Mouse (Mus musculus) cortical plate, adult 2 months (tissue): ENCODE data around the gene Parp3.
A peak's percentile ranks its signal among the peaks of the same experiment; 100 is the strongest.

Source experiments
- CTCF ChIP-seq: fragments of 200-500 bp; IDR thresholded peaks from 2 replicates; pipeline ENCODE4 v1.5.1; 2011; ENCODE audit warnings: mild to moderate bottlenecking, control low read depth, low read length; ENCODE audit not compliant: insufficient read depth; ENCODE audit errors: extremely low read depth
- POLR2A ChIP-seq: fragments of 200-500 bp; IDR thresholded peaks from 2 replicates; pipeline ENCODE4 v1.6.1; 2011; ENCODE audit warnings: mild to moderate bottlenecking, low read length, control low read depth; ENCODE audit not compliant: insufficient read depth; ENCODE audit errors: extremely low read depth

DNA sequence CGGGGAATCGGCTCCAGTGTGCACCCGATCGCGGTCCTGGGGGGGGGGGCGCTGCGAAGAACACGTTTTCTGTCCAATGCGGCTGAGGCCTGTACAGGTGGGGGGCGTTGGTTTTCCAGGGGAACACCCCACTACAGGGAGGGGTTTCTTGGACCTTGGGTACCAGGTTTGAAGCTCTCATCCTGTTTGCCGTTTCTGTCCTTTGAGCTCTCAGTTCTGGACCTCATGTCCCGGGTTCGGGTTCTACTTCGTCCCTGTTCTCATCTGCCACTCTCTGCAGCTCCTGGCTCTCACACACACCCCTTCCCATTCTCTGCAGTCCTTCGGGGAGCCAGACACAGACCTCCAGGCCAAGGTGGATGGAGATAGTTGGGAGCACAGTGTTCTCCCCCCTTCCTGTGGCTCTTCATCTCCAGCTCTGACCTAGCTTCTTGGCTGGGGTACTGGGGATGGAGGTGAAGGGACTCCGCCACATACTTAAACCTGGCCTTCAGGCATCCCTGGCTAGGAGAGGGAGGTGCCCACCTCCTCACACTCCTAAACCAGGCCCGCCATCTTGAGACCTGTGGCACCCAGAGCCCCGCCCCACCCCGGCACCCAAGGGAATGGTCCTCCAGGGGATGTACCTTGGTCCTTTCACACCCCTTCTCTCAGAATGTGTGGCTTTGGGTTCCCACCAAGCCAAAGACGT is 22.5 kb downstream of the Parp3 start:
- TF ChIP-seq CTCF (no peak), POLR2A (peak; percentile 41; the same call in 1 of the 2 replicates)
